Mouse (Mus musculus) embryonic facial prominence, embryonic 13.5 days (tissue): ENCODE measurements around the gene Xylb. TPM values are rescaled to one million over a fixed set of nuclear protein-coding genes. Genes with fewer than 3 reads are reported as not detected.

Source experiments
- ATAC-seq: fragments of 200-750 bp; cut with Nextera tagmentation; 2 replicates; pipeline ENCODE4 v1.8.0; 2017; ENCODE audit warnings: low read depth; ENCODE audit not compliant: insufficient number of reproducible peaks, insufficient read depth, low FRiP score, low TSS enrichment
- H3K27ac ChIP-seq: fragments of 300-500 bp; sonication (generic); 2 replicates; pipeline ENCODE4 v1.5.1; 2015; ENCODE audit warnings: moderate library complexity, mild to moderate bottlenecking, inconsistent platforms
- H3K27me3 ChIP-seq: fragments of 300-500 bp; sonication (generic); 2 replicates; pipeline ENCODE4 v1.6.1; 2015; ENCODE audit warnings: mild to moderate bottlenecking, inconsistent platforms
- H3K36me3 ChIP-seq: fragments of 300-500 bp; sonication (generic); 2 replicates; pipeline ENCODE4 v1.6.1; 2015; ENCODE audit warnings: mild to moderate bottlenecking, inconsistent platforms
- H3K4me1 ChIP-seq: fragments of 300-500 bp; sonication (generic); 2 replicates; pipeline ENCODE4 v1.6.1; 2015; ENCODE audit warnings: inconsistent platforms
- H3K4me2 ChIP-seq: fragments of 300-500 bp; sonication (generic); 2 replicates; pipeline ENCODE4 v1.6.1; 2015; ENCODE audit warnings: moderate library complexity, mild to moderate bottlenecking, inconsistent platforms
- H3K4me3 ChIP-seq: fragments of 300-500 bp; sonication (generic); 2 replicates; pipeline ENCODE4 v1.5.1; 2015; ENCODE audit warnings: mild to moderate bottlenecking, inconsistent platforms
- H3K9ac ChIP-seq: fragments of 300-500 bp; sonication (generic); 2 replicates; pipeline ENCODE4 v1.6.1; 2015; ENCODE audit warnings: mild to moderate bottlenecking, inconsistent platforms
- H3K9me3 ChIP-seq: fragments of 300-500 bp; sonication (generic); 2 replicates; pipeline ENCODE4 v1.6.1; 2016; ENCODE audit warnings: inconsistent platforms
- WGBS: fragments of 180-500 bp; shearing (Covaris S2); methylation state at CpG from one replicate; pipeline ENCODE4 v1.1.7; 2015; ENCODE audit warnings: mixed read lengths; 5-methylcytosine and 5-hydroxymethylcytosine counted together
- polyA plus RNA-seq: library from polyadenylated mRNA; unstranded; fragments of >200 nt; fragmentation: Nextera tagmentation; extraction: Ambion mirVana; gene quantifications from 2 replicates; pipeline ENCODE4 v1.2.1, GENCODE M21; 2015

The Xylb gene
- 5.3 and 7.2 TPM in 2 replicates for polyA plus RNA-seq

DNA sequence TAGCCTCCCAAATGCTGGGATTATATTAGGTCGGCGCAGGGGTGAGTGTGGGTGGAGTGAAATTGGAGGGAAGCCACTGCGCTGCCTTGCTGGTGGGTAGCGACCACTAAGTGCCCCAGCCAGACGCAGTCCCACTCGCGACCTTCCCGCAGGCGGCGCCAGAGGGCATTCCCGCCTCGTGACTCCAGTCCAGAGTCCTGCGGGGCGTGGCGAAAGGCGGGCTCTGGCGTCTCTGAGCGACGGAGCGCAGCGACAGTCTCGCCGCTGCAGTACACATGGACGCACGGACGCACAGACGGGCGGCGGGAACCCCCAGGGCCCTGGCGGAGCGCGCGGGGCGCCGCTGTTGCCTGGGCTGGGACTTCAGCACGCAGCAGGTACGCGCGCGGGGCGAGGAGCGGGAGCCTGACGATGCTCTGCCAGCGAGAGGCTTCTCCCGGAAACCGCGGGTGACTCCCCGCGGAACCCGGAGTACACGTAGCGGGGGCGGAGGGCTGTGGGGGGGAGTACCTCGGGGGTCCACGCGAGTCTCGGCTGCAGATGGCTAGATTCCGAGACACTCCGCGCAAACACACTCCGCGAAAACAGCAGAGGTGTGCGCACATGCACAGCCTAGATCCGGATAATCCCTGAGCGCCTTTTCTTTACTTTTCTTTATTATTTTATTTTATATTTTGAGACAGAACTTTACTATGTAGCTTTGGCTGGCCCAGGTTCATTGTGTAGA, at the start of gene Xylb:
Xylb (plus strand) TSS at position 51 of the 727 bp plus-strand sequence.
- Histone ChIP-seq H3K36me3 (no peaks in the 10 kb centered on the region), H3K4me1 (peaks cover 6% of the 10 kb centered on the region), H3K27me3 (peaks cover 3% of the 10 kb centered on the region; the same call in 1 of the 2 replicates), H3K27ac (no peak within 1 kb of the TSS), H3K9ac (peak within 1 kb of the TSS; percentile 77), H3K4me3 (peak within 1 kb of the TSS; percentile 58), H3K9me3 (no peaks in the 10 kb centered on the region), H3K4me2 (peak within 1 kb of the TSS; percentile 78)
- WGBS = 3% methylated on average over 65 of the region's 65 CpGs
- ATAC-seq = peak; percentile 71

DNA sequence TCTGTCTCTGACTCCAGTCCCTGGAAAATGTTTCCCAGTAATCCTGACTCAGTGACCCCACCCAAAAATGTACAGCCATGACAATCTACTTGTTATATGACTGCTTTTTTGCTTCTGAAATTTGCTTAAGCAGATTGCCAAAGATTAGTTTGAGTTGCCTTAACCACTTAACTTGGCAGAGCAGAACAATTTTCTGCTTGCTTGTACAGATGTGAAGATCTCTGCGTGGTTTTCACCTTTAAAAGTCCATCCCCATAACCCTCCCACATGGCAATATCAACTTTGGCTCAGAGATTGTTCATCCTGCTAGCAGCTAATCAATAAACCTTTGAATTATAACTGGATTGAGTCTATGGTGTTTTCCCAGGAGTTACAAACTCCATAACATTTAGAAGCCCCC, 48.1 kb upstream of the Xylb start:
- Histone ChIP-seq H3K4me1 (no peaks in the 10 kb centered on the region), H3K9ac (no peak overlapping the region), H3K4me3 (no peak overlapping the region), H3K9me3 (no peaks in the 10 kb centered on the region), H3K27me3 (no peaks in the 10 kb centered on the region), H3K27ac (no peak overlapping the region), H3K4me2 (no peak overlapping the region), H3K36me3 (no peaks in the 10 kb centered on the region)
- ATAC-seq = no peak
- 77% methylated on average over 1 of the region's 1 CpGs for WGBS

DNA sequence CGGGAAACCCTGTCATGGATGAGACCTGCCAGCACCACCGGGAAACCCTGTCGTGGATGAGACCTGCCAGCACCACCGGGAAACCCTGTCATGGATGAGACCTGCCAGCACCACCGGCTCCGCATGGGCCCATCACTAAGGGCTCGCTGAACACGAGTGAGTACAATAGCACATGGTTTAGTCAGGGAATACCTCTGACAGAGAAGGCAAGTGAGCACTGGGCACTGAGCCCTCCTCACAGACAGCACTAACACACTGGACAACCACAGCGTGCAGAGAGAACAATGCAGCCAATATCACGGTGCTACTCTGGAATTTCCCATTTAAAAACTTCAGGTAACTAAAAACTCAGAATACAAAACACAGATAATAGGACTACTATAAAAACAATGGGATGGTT, 44.1 kb upstream of the Xylb start:
- 92% methylated on average over 10 of the region's 10 CpGs for WGBS
- no peak overlapping the region for H3K4me3 ChIP-seq
- no peaks in the 10 kb centered on the region for H3K27me3 ChIP-seq
- no peak overlapping the region for H3K27ac ChIP-seq
- no peak overlapping the region for H3K4me2 ChIP-seq
- no peak for ATAC-seq
- no peaks in the 10 kb centered on the region for H3K36me3 ChIP-seq
- no peaks in the 10 kb centered on the region for H3K4me1 ChIP-seq
- no peak overlapping the region for H3K9ac ChIP-seq
- H3K9me3 ChIP-seq = no peaks in the 10 kb centered on the region

DNA sequence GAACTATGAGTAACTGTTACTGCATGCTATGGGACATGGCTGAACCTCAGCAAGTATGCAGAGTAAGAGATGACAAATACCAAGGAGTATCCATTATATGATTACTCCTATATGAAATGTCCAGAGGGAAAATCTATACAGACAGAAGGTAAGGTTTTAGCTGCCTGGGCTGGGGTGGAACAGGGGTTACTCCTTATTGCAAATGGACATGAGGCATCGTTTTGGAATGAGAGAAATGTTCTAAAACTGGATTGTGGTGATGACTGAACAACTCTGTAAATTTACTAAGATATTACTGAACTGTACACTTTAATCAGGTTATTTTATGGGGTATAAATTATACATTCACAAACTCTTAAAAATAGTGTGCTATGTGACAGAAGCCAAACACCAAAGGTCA, 38.3 kb upstream of the Xylb start:
- 86% methylated on average over 1 of the region's 1 CpGs for WGBS
- Histone ChIP-seq H3K4me3 (no peak overlapping the region), H3K9ac (no peak overlapping the region), H3K4me1 (peaks cover 19% of the 10 kb centered on the region), H3K27me3 (no peaks in the 10 kb centered on the region), H3K36me3 (no peaks in the 10 kb centered on the region), H3K27ac (no peak overlapping the region), H3K9me3 (no peaks in the 10 kb centered on the region), H3K4me2 (no peak overlapping the region)
- ATAC-seq = no peak

DNA sequence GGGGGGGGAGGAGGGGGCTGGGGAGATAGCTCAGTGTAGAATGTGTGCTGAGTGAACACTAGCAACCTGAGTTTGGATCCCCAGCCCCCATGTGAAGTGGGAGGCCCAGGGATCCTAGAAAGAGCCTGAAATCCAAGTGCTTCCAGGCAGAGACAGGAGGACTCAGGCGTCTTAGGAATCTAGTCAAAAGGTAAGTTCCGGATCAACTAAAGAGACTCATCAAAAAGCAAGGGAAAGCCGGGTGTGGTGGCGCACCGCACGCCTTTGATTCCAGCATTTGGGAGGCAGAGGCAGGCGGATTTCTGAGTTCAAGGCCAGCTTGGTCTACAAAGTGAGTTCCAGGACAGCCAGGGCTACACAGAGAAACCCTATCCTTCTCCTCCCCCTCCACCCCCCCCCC, 36.7 kb upstream of the Xylb start:
- H3K27ac ChIP-seq = no peak overlapping the region
- ATAC-seq = no peak
- no peak overlapping the region for H3K4me3 ChIP-seq
- no peaks in the 10 kb centered on the region for H3K9me3 ChIP-seq
- H3K36me3 ChIP-seq = no peaks in the 10 kb centered on the region
- no peak overlapping the region for H3K9ac ChIP-seq
- H3K4me1 ChIP-seq = peaks cover 19% of the 10 kb centered on the region
- H3K4me2 ChIP-seq = peak overlapping the region; percentile 97
- WGBS = 82% methylated on average over 7 of the region's 7 CpGs
- H3K27me3 ChIP-seq = no peaks in the 10 kb centered on the region

DNA sequence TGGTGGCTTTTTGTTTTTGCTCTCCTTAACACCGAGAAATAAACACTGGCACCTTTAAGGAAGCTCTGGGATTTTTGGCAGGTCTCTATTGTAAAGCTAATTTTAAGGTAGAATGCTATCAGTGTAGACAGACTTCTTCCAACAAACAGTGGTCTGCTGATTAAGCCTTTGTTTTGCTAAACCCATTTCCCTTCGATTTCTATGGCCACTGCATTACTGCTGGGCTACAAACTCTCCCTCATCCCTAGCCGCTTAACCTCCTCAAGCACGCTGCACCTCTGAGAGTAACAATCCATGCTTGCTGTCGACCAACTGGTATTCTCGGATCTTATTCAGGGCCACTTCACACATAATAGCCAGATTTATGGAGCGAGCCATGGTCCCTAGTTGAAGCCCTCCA, 36.2 kb upstream of the Xylb start:
- peak overlapping the region; percentile 85 for H3K9ac ChIP-seq
- H3K36me3 ChIP-seq = no peaks in the 10 kb centered on the region
- no peak overlapping the region for H3K27ac ChIP-seq
- H3K9me3 ChIP-seq = no peaks in the 10 kb centered on the region
- no peak for ATAC-seq
- WGBS = 16% methylated on average over 7 of the region's 7 CpGs
- no peaks in the 10 kb centered on the region for H3K27me3 ChIP-seq
- peaks cover 19% of the 10 kb centered on the region for H3K4me1 ChIP-seq
- peak overlapping the region; percentile 90 for H3K4me3 ChIP-seq
- peak overlapping the region; percentile 97 for H3K4me2 ChIP-seq

DNA sequence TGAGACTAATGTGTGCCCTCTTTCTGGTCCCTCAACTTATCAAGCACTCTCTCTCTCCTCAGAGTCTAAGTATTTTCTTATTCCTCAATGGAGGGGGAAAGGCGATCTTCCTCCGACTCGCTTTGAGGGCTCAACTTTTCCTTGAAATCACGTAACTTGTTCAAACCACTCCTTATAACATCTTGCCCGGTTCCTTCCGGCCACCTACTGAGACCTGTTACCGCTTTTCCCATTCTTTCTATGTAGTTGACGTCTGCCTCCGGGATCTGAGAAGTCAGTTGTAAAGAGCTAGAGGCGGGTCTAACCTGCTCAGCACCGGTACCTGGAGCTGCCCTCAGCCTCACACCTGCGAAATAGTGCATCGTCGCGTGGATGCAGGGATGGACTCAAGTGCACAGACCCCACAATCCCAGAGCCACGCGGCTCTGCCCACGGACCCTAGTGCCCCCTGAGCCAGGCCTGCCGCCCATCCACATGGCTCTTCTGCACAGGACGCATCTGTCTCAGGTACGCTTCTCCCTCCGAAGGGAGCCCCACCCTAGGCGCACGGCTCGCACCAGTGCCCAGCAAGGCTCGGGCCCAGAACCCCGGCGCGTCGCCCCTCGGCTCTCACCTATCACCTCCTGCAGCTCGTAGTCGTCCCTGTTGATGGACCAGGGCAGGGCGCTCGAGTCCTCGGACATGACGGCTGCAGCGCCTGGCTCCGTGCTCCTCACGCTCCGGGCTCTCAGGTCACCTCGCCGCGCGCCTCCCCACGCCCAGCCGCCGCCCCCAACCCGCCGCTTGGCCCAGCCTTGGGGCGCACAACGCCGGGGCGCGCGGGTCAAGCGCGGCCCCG, 35.6 kb upstream of the Xylb start:
- peak overlapping the region; percentile 97 for H3K4me2 ChIP-seq
- H3K9me3 ChIP-seq = no peaks in the 10 kb centered on the region
- ATAC-seq = peak; percentile 28
- H3K4me3 ChIP-seq = peak overlapping the region; percentile 90
- peak overlapping the region; percentile 89 for H3K27ac ChIP-seq
- under 1% methylated on average over 57 of the region's 59 CpGs for WGBS
- H3K4me1 ChIP-seq = peaks cover 19% of the 10 kb centered on the region
- peak overlapping the region; percentile 85 for H3K9ac ChIP-seq
- H3K36me3 ChIP-seq = no peaks in the 10 kb centered on the region
- no peaks in the 10 kb centered on the region for H3K27me3 ChIP-seq

DNA sequence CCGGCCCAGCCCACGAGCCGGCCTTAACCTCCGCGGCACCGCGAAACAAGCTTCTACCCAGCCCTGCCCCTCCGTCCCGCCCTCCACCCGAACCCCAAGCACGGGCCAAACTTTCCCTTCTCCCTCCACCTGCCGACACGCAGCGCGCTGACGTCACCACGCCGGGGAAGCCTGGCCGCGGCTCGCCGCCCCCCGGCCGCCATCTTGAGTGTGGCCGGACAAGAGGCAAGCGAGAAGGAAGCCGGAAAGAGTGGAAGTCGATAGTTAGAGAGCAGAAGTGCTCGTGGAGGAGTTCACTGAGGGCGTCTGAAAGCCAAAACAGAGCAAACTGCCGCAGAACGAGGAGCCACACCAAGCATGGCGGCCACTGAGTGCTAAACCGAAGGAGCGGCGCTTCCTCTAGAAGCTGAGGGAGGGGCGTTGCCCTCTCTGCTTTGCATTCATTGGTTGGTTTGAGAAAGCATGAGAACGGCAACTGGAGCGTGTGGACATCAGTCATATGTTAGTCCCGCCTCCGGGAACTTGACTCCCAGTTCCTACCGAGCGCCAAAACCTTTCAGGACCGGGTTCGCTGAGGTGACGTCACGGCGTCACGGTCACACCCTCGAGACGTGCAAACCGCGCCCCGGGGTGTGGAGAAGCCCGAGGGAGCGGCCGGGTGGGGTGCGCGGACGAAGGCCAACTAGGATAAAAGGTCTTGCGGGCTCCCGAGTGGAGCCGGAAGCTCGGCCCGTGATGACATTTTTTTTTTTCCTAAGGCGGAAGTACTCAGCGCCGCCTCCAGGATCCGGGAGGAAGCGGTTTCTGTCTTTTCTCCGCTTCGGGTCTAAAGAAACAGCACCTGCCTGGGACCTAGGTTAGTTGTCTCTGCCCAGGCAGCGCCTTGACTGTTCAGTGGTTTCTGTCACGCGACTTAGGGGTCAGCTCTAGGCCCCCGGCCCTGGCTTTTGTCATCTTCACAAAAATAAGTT, 34.6 kb upstream of the Xylb start, which contains the start of gene Oxsr1:
Oxsr1 (minus strand) TSS at position 139 of the 971 bp plus-strand sequence.
- H3K9ac ChIP-seq = peak within 1 kb of the TSS; percentile 85
- no peaks in the 10 kb centered on the region for H3K9me3 ChIP-seq
- H3K27ac ChIP-seq = peak within 1 kb of the TSS; percentile 89
- H3K36me3 ChIP-seq = no peaks in the 10 kb centered on the region
- no peaks in the 10 kb centered on the region for H3K27me3 ChIP-seq
- WGBS = under 1% methylated on average over 76 of the region's 76 CpGs
- H3K4me1 ChIP-seq = peaks cover 19% of the 10 kb centered on the region
- H3K4me3 ChIP-seq = peak within 1 kb of the TSS; percentile 90
- peak; percentile 95 for ATAC-seq
- peak within 1 kb of the TSS; percentile 97 for H3K4me2 ChIP-seq

DNA sequence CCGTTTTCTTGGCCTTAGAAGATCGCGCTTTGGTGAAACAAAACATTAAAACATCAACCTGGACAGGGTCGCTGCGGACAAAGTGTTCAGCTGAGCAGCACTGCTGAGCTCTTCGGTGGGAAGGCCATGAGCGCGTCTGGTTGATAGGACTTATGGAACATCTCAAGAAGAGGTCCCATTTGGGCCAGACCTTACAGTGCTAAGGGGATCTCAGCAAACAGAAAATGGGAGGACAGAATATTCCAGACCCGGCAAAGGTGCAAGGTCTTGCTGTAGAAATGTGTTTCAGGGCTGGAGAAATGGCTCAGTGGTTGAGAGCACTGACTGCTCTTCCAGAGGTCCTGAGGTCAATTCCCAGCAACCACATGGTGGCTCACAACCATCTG, 33.9 kb upstream of the Xylb start:
- no peaks in the 10 kb centered on the region for H3K9me3 ChIP-seq
- H3K27me3 ChIP-seq = no peaks in the 10 kb centered on the region
- peak overlapping the region; percentile 97 for H3K4me2 ChIP-seq
- peak overlapping the region; percentile 85 for H3K9ac ChIP-seq
- peak overlapping the region; percentile 89 for H3K27ac ChIP-seq
- no peaks in the 10 kb centered on the region for H3K36me3 ChIP-seq
- WGBS = 7% methylated on average over 9 of the region's 9 CpGs
- ATAC-seq = no peak
- peaks cover 19% of the 10 kb centered on the region for H3K4me1 ChIP-seq
- peak overlapping the region; percentile 90 for H3K4me3 ChIP-seq

DNA sequence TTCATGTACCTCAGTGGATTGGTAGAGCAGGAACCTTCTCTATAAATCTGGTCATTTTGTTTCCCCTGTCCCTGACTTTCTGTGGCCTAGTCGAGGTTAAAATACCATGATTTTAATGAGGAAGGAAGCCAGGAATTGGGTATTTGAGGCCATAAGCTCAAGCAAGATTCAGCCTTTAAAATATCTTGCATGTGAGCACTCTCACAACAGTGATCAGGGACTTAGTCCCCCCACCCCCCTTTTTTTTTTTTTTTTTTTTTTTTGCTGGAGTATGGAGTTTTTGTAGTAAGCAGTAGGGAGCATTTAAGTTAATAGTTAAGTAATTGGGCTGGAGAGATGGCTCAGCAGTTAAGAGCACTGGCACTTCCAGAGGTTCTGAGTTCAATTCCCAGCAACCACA, 33.1 kb upstream of the Xylb start:
- H3K4me2 ChIP-seq = no peak overlapping the region
- no peaks in the 10 kb centered on the region for H3K9me3 ChIP-seq
- WGBS = 73% methylated on average over 1 of the region's 1 CpGs
- no peak overlapping the region for H3K27ac ChIP-seq
- no peaks in the 10 kb centered on the region for H3K27me3 ChIP-seq
- peaks cover 19% of the 10 kb centered on the region for H3K4me1 ChIP-seq
- no peak overlapping the region for H3K4me3 ChIP-seq
- ATAC-seq = no peak
- H3K9ac ChIP-seq = no peak overlapping the region
- H3K36me3 ChIP-seq = no peaks in the 10 kb centered on the region

DNA sequence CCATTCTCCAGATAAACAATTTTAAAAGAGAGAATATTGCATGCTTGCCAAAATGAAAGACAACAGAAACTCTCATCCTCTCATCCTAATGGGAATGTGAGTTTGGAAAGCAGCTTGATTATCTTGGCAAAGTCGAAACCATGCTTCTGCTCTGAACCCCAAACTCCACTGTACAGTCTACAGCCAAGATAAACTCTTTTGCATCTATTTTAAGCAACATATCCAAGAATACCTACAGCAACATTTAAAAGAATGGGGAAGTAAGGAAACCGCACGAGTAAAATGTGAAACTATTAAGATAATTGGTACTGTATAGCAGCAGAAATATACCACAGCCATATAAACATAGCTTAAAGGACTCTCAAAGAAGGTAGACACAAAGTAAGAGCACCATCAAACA, 28.7 kb upstream of the Xylb start:
- Histone ChIP-seq H3K4me2 (no peak overlapping the region), H3K4me1 (peaks cover under 1% of the 10 kb centered on the region; the same call in 1 of the 2 replicates), H3K9ac (no peak overlapping the region), H3K27ac (no peak overlapping the region), H3K9me3 (no peaks in the 10 kb centered on the region), H3K4me3 (no peak overlapping the region), H3K27me3 (no peaks in the 10 kb centered on the region), H3K36me3 (no peaks in the 10 kb centered on the region)
- ATAC-seq = no peak
- 78% methylated on average over 3 of the region's 3 CpGs for WGBS
